Mouse (Mus musculus): ENCODE data around the gene Clhc1. TPM values are rescaled to one million over a fixed set of nuclear protein-coding genes. Genes with fewer than 3 reads are reported as not detected.

Clhc1 gene
- total RNA-seq, 2 experiments from 2014 or later: not detected

Other genes with a start within 250 kb of the Clhc1 start
- gene Ccdc88a, start 174.3 kb upstream of the Clhc1 start, total RNA-seq (2021): 10 to 100 TPM in 1 of 2 experiments, 1 to 10 TPM in 1; 7.7 to 10.6 TPM
- gene Prorsd1, start 32.9 kb upstream of the Clhc1 start, total RNA-seq (2021): 10 to 100 TPM; 21.8 to 22.7 TPM
- gene Mtif2, start 21.5 kb upstream of the Clhc1 start, total RNA-seq (2021): 10 to 100 TPM; 66.2 to 67.2 TPM
- gene Rps27a, start 159 bp downstream of the Clhc1 start, total RNA-seq (2021): 100 to 1,000 TPM; 474 to 478 TPM
- 10 to 100 TPM; 84.9 to 93.5 TPM for gene Rtn4, start 145.0 kb downstream of the Clhc1 start, total RNA-seq (2021)